Mouse (Mus musculus): ENCODE measurements around the gene Rabgap1.

DNA sequence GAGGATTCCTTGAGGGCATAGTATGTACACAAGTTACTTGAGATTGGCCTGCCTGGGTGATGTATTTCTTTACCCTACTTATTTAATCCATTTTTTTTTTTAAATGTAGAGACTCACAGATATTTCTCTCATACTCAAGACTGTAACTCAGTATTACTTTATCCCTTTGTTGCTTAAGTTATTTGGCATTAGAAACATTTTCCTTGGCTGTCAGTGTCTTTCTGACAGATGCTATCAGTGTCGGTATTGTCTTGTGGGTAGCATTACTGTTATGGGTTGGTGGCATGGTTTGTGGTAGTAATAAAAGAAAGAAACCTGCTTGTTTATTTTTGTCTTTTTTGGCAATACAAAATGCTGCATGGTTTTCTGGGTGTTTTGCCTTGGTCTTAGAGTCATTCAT lies 87.7 kb downstream of the Rabgap1 start:
- TF ChIP-seq POLR2A (IDR thresholded peaks at IDR 0.05; ENCODE audit: insufficient read length, low read depth) (no peak), TCF12 (IDR thresholded peaks at IDR 0.05; ENCODE audit: insufficient read depth, poor library complexity, severe bottlenecking) (no peak), MAX (IDR thresholded peaks at IDR 0.05; ENCODE audit: low read depth) (no peak), MYOG (IDR thresholded peaks at IDR 0.05; ENCODE audit: control insufficient read depth in 1 of 3, insufficient read depth in 1 of 3, insufficient read length in 2 of 3, low read depth in 2 of 3) (no peak), POLR2AphosphoS2 (IDR thresholded peaks at IDR 0.05; ENCODE audit: insufficient read length, low read depth) (no peak), USF1 (IDR thresholded peaks at IDR 0.05; ENCODE audit: low read depth) (no peak), MYOD1 (IDR thresholded peaks at IDR 0.05; ENCODE audit: control insufficient read depth in 1 of 3, insufficient read length in 2 of 3, low read depth in 2 of 3) (no peak), CEBPB (IDR thresholded peaks at IDR 0.05; ENCODE audit: insufficient read depth, poor library complexity, severe bottlenecking) (no peak), SRF (IDR thresholded peaks at IDR 0.05; ENCODE audit: control insufficient read depth, insufficient read length, low read depth) (no peak), E2F4 (IDR thresholded peaks at IDR 0.05; ENCODE audit: insufficient read depth) (no peak), TCF3 (IDR thresholded peaks at IDR 0.05; ENCODE audit: insufficient read length, low read depth) (no peak)

Measured in myocyte (in vitro differentiated cells).